Mouse (Mus musculus): ENCODE results near the gene Manea. TPM values are rescaled to one million over a fixed set of nuclear protein-coding genes. Genes with fewer than 3 reads are reported as not detected.
"Not testable (repeated sequence)": the region's sequence is repeated elsewhere in the genome, so short reads cannot be mapped to it uniquely, and the experiment has no call there.

Manea gene
- polyA plus RNA-seq, 1 experiment: 3.3 TPM

DNA sequence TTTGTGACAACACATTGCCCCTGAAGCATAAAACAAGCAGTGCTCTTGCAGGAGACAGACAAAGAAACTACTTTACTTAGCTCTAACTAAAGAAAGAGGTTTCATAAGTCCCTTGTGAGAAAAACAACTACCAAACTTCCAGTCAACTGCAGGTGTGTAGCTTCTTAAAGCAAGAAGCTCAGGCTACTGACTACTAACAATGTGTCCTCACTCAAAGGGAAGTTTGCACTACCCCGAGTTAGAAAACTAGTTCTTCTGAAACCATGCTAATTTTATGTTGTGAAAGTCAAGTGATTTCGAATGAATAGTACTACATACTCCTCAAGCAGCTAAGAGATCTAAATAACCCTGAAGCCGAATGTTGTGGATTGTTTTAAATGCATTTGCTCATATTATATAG lies 1.6 kb downstream of the Manea start:
- Histone ChIP-seq H3K79me2 (ENCODE audit: control insufficient read depth, insufficient read depth) (peaks cover 26% of the 10 kb centered on the region), H3K36me3 (ENCODE audit: control insufficient read depth, insufficient read depth) (no peaks in the 10 kb centered on the region), H3K4me3 (ENCODE audit: insufficient read depth, poor library complexity, severe bottlenecking) (no peak overlapping the region), H3ac (ENCODE audit: control insufficient read depth, insufficient read length, low read depth) (no peak overlapping the region), H3K79me3 (ENCODE audit: low read depth) (peaks cover 10% of the 10 kb centered on the region), H3K27me3 (ENCODE audit: control insufficient read depth, insufficient read depth, insufficient read length) (no peaks in the 10 kb centered on the region)
- TF ChIP-seq CTCF (IDR thresholded peaks at IDR 0.05; ENCODE audit: control insufficient read depth, insufficient read depth, insufficient read length) (no peak), MAX (IDR thresholded peaks at IDR 0.05) (no peak), CEBPB (IDR thresholded peaks at IDR 0.05; ENCODE audit: low read depth) (no peak)

DNA sequence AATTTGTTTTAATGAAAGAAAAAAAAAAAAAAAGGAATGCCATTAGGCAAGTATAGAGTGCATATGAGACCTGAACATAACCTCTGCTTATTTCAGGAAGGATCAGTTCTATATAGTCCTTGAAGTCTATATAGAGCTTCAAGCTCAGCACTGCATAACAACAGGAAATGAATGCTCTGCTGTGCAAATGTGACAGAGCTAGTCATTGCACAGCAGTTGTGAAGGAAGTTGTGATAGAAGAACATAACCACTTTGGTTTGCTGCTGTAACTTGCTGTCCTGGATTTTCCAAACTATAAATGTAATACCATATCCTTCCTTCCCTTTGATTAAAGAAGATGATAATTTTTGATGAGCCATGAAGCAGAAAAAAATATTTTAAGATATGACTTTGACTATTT lies 4.3 kb downstream of the Manea start:
- no peaks in the 10 kb centered on the region for H3K27me3 ChIP-seq (ENCODE audit: control insufficient read depth, insufficient read depth, insufficient read length)
- no peak overlapping the region for H3K4me3 ChIP-seq (ENCODE audit: insufficient read depth, poor library complexity, severe bottlenecking)
- H3ac ChIP-seq (ENCODE audit: control insufficient read depth, insufficient read length, low read depth): no peak overlapping the region
- H3K79me2 ChIP-seq (ENCODE audit: control insufficient read depth, insufficient read depth): peaks cover 26% of the 10 kb centered on the region
- H3K36me3 ChIP-seq (ENCODE audit: control insufficient read depth, insufficient read depth): peaks cover 4% of the 10 kb centered on the region
- H3K79me3 ChIP-seq (ENCODE audit: low read depth): peaks cover 10% of the 10 kb centered on the region
- TF ChIP-seq CTCF (IDR thresholded peaks at IDR 0.05; ENCODE audit: control insufficient read depth, insufficient read depth, insufficient read length) (no peak), MYOD1 (IDR thresholded peaks at IDR 0.05; ENCODE audit: control insufficient read depth, insufficient read length, low read depth) (no peak), MAX (IDR thresholded peaks at IDR 0.05) (no peak), USF1 (IDR thresholded peaks at IDR 0.05; ENCODE audit: low read depth) (no peak), MYOG (IDR thresholded peaks at IDR 0.05; ENCODE audit: control insufficient read depth, extremely low read depth, insufficient read length) (no peak), CEBPB (IDR thresholded peaks at IDR 0.05; ENCODE audit: low read depth) (no peak), FOSL1 (IDR thresholded peaks at IDR 0.05; ENCODE audit: insufficient read depth, low read length, poor library complexity, severe bottlenecking) (no peak)

DNA sequence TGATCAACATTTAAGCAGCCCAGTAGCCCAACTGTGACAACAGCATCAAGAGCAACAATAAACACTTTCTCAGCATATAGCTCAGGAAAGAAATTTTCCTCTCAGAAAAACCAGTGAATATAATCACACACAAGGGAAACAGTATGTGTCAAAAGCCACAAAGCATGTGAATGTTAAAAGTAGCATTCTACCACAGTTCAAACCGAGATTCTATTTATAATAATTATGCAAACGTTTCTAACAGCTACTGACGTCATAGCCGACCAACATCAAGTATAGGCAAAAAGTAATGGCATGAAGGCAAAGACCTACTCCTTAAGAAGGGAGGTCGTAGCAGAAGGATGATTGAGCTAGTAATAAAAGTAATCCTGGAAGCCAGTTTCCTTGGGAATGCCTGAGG lies 8.1 kb downstream of the Manea start:
- Histone ChIP-seq H3K27me3 (ENCODE audit: control insufficient read depth, insufficient read depth, insufficient read length) (no peaks in the 10 kb centered on the region), H3K79me3 (ENCODE audit: low read depth) (peaks cover 5% of the 10 kb centered on the region), H3K36me3 (ENCODE audit: control insufficient read depth, insufficient read depth) (peaks cover 4% of the 10 kb centered on the region), H3ac (ENCODE audit: control insufficient read depth, insufficient read length, low read depth) (no peak overlapping the region), H3K79me2 (ENCODE audit: control insufficient read depth, insufficient read depth) (peaks cover 4% of the 10 kb centered on the region), H3K4me3 (ENCODE audit: insufficient read depth, poor library complexity, severe bottlenecking) (no peak overlapping the region)
- no peak for TF ChIP-seq MYOG (IDR thresholded peaks at IDR 0.05; ENCODE audit: control insufficient read depth, extremely low read depth, insufficient read length)
- TF ChIP-seq MAX (IDR thresholded peaks at IDR 0.05): no peak

DNA sequence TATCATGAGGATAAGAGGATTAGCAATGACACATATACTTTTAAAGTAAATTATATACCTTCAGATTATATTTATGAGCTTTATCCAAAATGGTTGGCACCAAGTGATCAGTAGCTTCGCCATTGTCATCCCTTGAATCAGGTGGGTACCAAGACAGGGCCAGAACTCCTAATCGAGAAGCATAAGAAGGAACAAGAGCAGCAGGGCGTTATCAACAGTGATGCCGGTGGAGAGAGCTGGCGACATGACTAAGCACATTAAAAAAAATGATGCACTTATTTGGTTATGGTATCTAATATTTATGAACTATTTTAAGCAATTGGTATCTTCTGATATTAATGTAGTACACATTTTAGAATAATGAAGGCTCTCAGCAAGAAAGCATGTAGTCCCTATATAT lies 10.1 kb downstream of the Manea start:
- TF ChIP-seq CEBPB (IDR thresholded peaks at IDR 0.05; ENCODE audit: low read depth) (no peak), MAX (IDR thresholded peaks at IDR 0.05) (no peak), MYOD1 (IDR thresholded peaks at IDR 0.05; ENCODE audit: control insufficient read depth, insufficient read length, low read depth) (no peak), MYOG (IDR thresholded peaks at IDR 0.05; ENCODE audit: control insufficient read depth, extremely low read depth, insufficient read length) (no peak), CTCF (IDR thresholded peaks at IDR 0.05; ENCODE audit: control insufficient read depth, insufficient read depth, insufficient read length) (no peak), FOSL1 (IDR thresholded peaks at IDR 0.05; ENCODE audit: insufficient read depth, low read length, poor library complexity, severe bottlenecking) (no peak), USF1 (IDR thresholded peaks at IDR 0.05; ENCODE audit: low read depth) (no peak)
- Histone ChIP-seq H3ac (ENCODE audit: control insufficient read depth, insufficient read length, low read depth) (no peak overlapping the region), H3K36me3 (ENCODE audit: control insufficient read depth, insufficient read depth) (peaks cover 4% of the 10 kb centered on the region), H3K4me3 (ENCODE audit: insufficient read depth, poor library complexity, severe bottlenecking) (no peak overlapping the region), H3K79me2 (ENCODE audit: control insufficient read depth, insufficient read depth) (no peaks in the 10 kb centered on the region), H3K79me3 (ENCODE audit: low read depth) (peaks cover under 1% of the 10 kb centered on the region), H3K27me3 (ENCODE audit: control insufficient read depth, insufficient read depth, insufficient read length) (no peaks in the 10 kb centered on the region)

DNA sequence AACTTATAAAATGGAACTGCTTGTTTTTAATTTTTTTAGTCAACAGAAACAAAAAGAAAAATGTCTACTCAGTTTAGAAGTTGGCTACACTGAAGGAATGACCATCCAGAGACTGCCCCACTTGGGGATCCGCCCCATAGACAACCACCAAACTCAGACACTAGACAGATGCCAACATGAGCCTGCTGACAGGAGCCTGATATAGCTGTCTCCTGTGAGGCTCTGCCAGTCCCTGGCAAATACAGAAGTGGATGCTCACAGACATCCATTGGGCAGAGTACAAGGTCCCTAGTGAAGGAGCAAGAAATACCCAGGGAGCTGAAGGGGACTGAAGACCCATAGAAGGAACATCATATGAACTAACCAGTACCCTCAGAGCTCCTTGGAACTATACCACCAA lies 42.0 kb downstream of the Manea start:
- H3ac ChIP-seq (ENCODE audit: control insufficient read depth, insufficient read length, low read depth); H3K79me2 ChIP-seq (ENCODE audit: control insufficient read depth, insufficient read depth); H3K36me3 ChIP-seq (ENCODE audit: control insufficient read depth, insufficient read depth); H3K79me3 ChIP-seq (ENCODE audit: low read depth); H3K27me3 ChIP-seq (ENCODE audit: control insufficient read depth, insufficient read depth, insufficient read length); H3K4me3 ChIP-seq (ENCODE audit: insufficient read depth, poor library complexity, severe bottlenecking): not testable (repeated sequence)

DNA sequence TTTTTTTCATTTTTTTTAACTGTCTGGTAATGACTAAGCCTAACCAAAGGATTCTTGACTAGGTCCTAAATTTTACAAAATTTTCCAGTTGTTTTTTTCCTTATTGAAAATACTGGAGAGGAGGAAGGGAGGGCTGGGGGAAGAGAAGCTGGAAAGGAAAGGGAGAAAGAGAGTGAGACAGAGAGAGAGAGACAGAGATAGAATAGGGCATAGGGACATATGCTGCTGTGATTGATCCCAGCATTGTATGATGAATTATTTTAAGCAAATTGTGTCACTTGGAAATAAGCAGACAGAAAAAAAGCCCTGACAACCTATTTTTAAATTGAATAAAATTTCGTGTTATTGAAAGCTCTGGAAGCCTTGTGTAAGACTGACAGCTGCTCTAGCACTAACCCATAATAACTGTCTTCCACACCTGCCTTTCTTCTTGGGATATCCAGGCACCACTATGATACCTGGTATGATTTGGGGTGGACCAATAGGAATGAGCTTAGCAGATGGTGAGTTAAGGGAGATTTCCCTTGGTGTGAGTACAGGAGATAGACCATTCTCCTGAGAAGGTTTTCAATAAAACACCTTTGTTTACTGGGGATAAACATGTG lies 69.5 kb downstream of the Manea start:
- Histone ChIP-seq H3K79me2 (ENCODE audit: control insufficient read depth, insufficient read depth) (no peaks in the 10 kb centered on the region), H3ac (ENCODE audit: control insufficient read depth, insufficient read length, low read depth) (no peak overlapping the region), H3K27me3 (ENCODE audit: control insufficient read depth, insufficient read depth, insufficient read length) (no peaks in the 10 kb centered on the region), H3K79me3 (ENCODE audit: low read depth) (no peaks in the 10 kb centered on the region), H3K36me3 (ENCODE audit: control insufficient read depth, insufficient read depth) (no peaks in the 10 kb centered on the region), H3K4me3 (ENCODE audit: insufficient read depth, poor library complexity, severe bottlenecking) (no peak overlapping the region)
- no peak for TF ChIP-seq FOSL1 (IDR thresholded peaks at IDR 0.05; ENCODE audit: insufficient read depth, low read length, poor library complexity, severe bottlenecking)
- no peak for TF ChIP-seq CEBPB (IDR thresholded peaks at IDR 0.05; ENCODE audit: low read depth)
- TF ChIP-seq MYOD1 (IDR thresholded peaks at IDR 0.05; ENCODE audit: control insufficient read depth, insufficient read length, low read depth): no peak

Measured in C2C12 (cell line).